Mouse (Mus musculus): Measurements from ENCODE around the gene Gps2. TPM values are rescaled to one million over a fixed set of nuclear protein-coding genes. Genes with fewer than 3 reads are reported as not detected.

The Gps2 gene
- polyA plus RNA-seq, 1 experiment from 2014 or later, result 70.3 TPM

GRCm38 (mm10) chr11:69876867-69877266, 36.8 kb upstream of the Gps2 start:
- 2% methylated on average over 12 of the region's 12 CpGs for WGBS
- Histone ChIP-seq H3K4me3 (ENCODE audit: low read depth, low read length) (0 out of 2 replicates have a peak overlapping the region, but pooled peaks have one; percentile 4), H3K9ac (ENCODE audit: low read depth, low read length) (no peak overlapping the region), H3K4me1 (ENCODE audit: control insufficient read depth, insufficient read depth, low read length) (peaks cover 12% of the 10 kb centered on the region; the same call in 1 of the 2 replicates), H3K36me3 (ENCODE audit: control insufficient read depth, insufficient read depth, low read length) (no peaks in the 10 kb centered on the region), H3K27ac (ENCODE audit: low read length) (no peak overlapping the region), H3K4me2 (ENCODE audit: low read length) (peak overlapping the region; percentile 21; the same call in 1 of the 2 replicates), H3K27me3 (ENCODE audit: control insufficient read depth, insufficient read depth, low read depth, low read length) (peaks cover 4% of the 10 kb centered on the region), H3K9me3 (replicated peaks; ENCODE audit: control insufficient read depth, low read length, poor library complexity, severe bottlenecking) (no peaks in the 10 kb centered on the region)
- no peak for ATAC-seq

GRCm38 (mm10) chr11:69877878-69878277, 35.8 kb upstream of the Gps2 start, which contains the start of gene Tmem95:
Gene Tmem95, minus strand, starts transcription at chr11:69878018.
- no peak within 1 kb of the TSS for H3K9ac ChIP-seq (ENCODE audit: low read depth, low read length)
- H3K4me2 ChIP-seq (ENCODE audit: low read length), result peak within 1 kb of the TSS; percentile 21; the same call in 1 of the 2 replicates
- no peak within 1 kb of the TSS for H3K27ac ChIP-seq (ENCODE audit: low read length)
- peaks cover 12% of the 10 kb centered on the region; the same call in 1 of the 2 replicates for H3K4me1 ChIP-seq (ENCODE audit: control insufficient read depth, insufficient read depth, low read length)
- H3K4me3 ChIP-seq (ENCODE audit: low read depth, low read length), result 0 out of 2 replicates have a peak within 1 kb of the TSS, but pooled peaks have one; percentile 4
- no peaks in the 10 kb centered on the region for H3K36me3 ChIP-seq (ENCODE audit: control insufficient read depth, insufficient read depth, low read length)
- ATAC-seq, result no peak
- 91% methylated on average over 11 of the region's 11 CpGs for WGBS
- H3K9me3 ChIP-seq (replicated peaks; ENCODE audit: control insufficient read depth, low read length, poor library complexity, severe bottlenecking), result no peaks in the 10 kb centered on the region
- H3K27me3 ChIP-seq (ENCODE audit: control insufficient read depth, insufficient read depth, low read depth, low read length), result peaks cover 4% of the 10 kb centered on the region

GRCm38 (mm10) chr11:69878399-69878798, 35.3 kb upstream of the Gps2 start:
- peaks cover 12% of the 10 kb centered on the region; the same call in 1 of the 2 replicates for H3K4me1 ChIP-seq (ENCODE audit: control insufficient read depth, insufficient read depth, low read length)
- WGBS, result 67% methylated on average over 3 of the region's 3 CpGs
- no peaks in the 10 kb centered on the region for H3K9me3 ChIP-seq (replicated peaks; ENCODE audit: control insufficient read depth, low read length, poor library complexity, severe bottlenecking)
- H3K9ac ChIP-seq (ENCODE audit: low read depth, low read length), result no peak overlapping the region
- no peak overlapping the region for H3K4me3 ChIP-seq (ENCODE audit: low read depth, low read length)
- no peaks in the 10 kb centered on the region for H3K36me3 ChIP-seq (ENCODE audit: control insufficient read depth, insufficient read depth, low read length)
- ATAC-seq, result no peak
- H3K27ac ChIP-seq (ENCODE audit: low read length), result no peak overlapping the region
- peaks cover 4% of the 10 kb centered on the region for H3K27me3 ChIP-seq (ENCODE audit: control insufficient read depth, insufficient read depth, low read depth, low read length)
- H3K4me2 ChIP-seq (ENCODE audit: low read length), result no peak overlapping the region

GRCm38 (mm10) chr11:69878952-69879351, 34.7 kb upstream of the Gps2 start:
- peaks cover 12% of the 10 kb centered on the region; the same call in 1 of the 2 replicates for H3K4me1 ChIP-seq (ENCODE audit: control insufficient read depth, insufficient read depth, low read length)
- H3K27me3 ChIP-seq (ENCODE audit: control insufficient read depth, insufficient read depth, low read depth, low read length), result peaks cover 4% of the 10 kb centered on the region
- no peak overlapping the region for H3K4me3 ChIP-seq (ENCODE audit: low read depth, low read length)
- no peak overlapping the region for H3K4me2 ChIP-seq (ENCODE audit: low read length)
- no peak overlapping the region for H3K9ac ChIP-seq (ENCODE audit: low read depth, low read length)
- no peaks in the 10 kb centered on the region for H3K36me3 ChIP-seq (ENCODE audit: control insufficient read depth, insufficient read depth, low read length)
- ATAC-seq, result no peak
- no peak overlapping the region for H3K27ac ChIP-seq (ENCODE audit: low read length)
- no peaks in the 10 kb centered on the region for H3K9me3 ChIP-seq (replicated peaks; ENCODE audit: control insufficient read depth, low read length, poor library complexity, severe bottlenecking)
- WGBS, result 86% methylated on average over 6 of the region's 6 CpGs

GRCm38 (mm10) chr11:69879711-69880110, 34.0 kb upstream of the Gps2 start:
- WGBS, result 64% methylated on average over 15 of the region's 15 CpGs
- H3K36me3 ChIP-seq (ENCODE audit: control insufficient read depth, insufficient read depth, low read length), result no peaks in the 10 kb centered on the region
- no peak for ATAC-seq
- H3K27ac ChIP-seq (ENCODE audit: low read length), result no peak overlapping the region
- H3K9ac ChIP-seq (ENCODE audit: low read depth, low read length), result no peak overlapping the region
- peaks cover 12% of the 10 kb centered on the region; the same call in 1 of the 2 replicates for H3K4me1 ChIP-seq (ENCODE audit: control insufficient read depth, insufficient read depth, low read length)
- H3K4me3 ChIP-seq (ENCODE audit: low read depth, low read length), result no peak overlapping the region
- H3K27me3 ChIP-seq (ENCODE audit: control insufficient read depth, insufficient read depth, low read depth, low read length), result peaks cover 4% of the 10 kb centered on the region
- H3K4me2 ChIP-seq (ENCODE audit: low read length), result peak overlapping the region; percentile 78
- no peaks in the 10 kb centered on the region for H3K9me3 ChIP-seq (replicated peaks; ENCODE audit: control insufficient read depth, low read length, poor library complexity, severe bottlenecking)

GRCm38 (mm10) chr11:69880506-69880852, 33.2 kb upstream of the Gps2 start:
- Histone ChIP-seq H3K27me3 (ENCODE audit: control insufficient read depth, insufficient read depth, low read depth, low read length) (peaks cover 4% of the 10 kb centered on the region), H3K9me3 (replicated peaks; ENCODE audit: control insufficient read depth, low read length, poor library complexity, severe bottlenecking) (no peaks in the 10 kb centered on the region), H3K4me3 (ENCODE audit: low read depth, low read length) (peak overlapping the region; percentile 46), H3K9ac (ENCODE audit: low read depth, low read length) (peak overlapping the region; percentile 51), H3K36me3 (ENCODE audit: control insufficient read depth, insufficient read depth, low read length) (no peaks in the 10 kb centered on the region), H3K4me1 (ENCODE audit: control insufficient read depth, insufficient read depth, low read length) (peaks cover 12% of the 10 kb centered on the region; the same call in 1 of the 2 replicates), H3K4me2 (ENCODE audit: low read length) (peak overlapping the region; percentile 78), H3K27ac (ENCODE audit: low read length) (peak overlapping the region; percentile 43; the same call in 1 of the 2 replicates)
- ATAC-seq, result peak; percentile 56
- WGBS, result under 1% methylated on average over 18 of the region's 18 CpGs

- Histone ChIP-seq H3K4me1 (ENCODE audit: control insufficient read depth, insufficient read depth, low read length) (peaks cover 12% of the 10 kb centered on the region; the same call in 1 of the 2 replicates), H3K27ac (ENCODE audit: low read length) (peak within 1 kb of the TSS; percentile 43), H3K36me3 (ENCODE audit: control insufficient read depth, insufficient read depth, low read length) (no peaks in the 10 kb centered on the region), H3K4me3 (ENCODE audit: low read depth, low read length) (peak within 1 kb of the TSS; percentile 46), H3K9ac (ENCODE audit: low read depth, low read length) (peak within 1 kb of the TSS; percentile 51), H3K4me2 (ENCODE audit: low read length) (peak within 1 kb of the TSS; percentile 78), H3K27me3 (ENCODE audit: control insufficient read depth, insufficient read depth, low read depth, low read length) (peaks cover 4% of the 10 kb centered on the region), H3K9me3 (replicated peaks; ENCODE audit: control insufficient read depth, low read length, poor library complexity, severe bottlenecking) (no peaks in the 10 kb centered on the region)
- WGBS, result 1% methylated on average over 46 of the region's 46 CpGs
- peak; percentile 82 for ATAC-seq
These were observed 32.7 kb upstream of the Gps2 start, which contains the start of gene Kctd11 for GRCm38 (mm10) chr11:69880853-69881603. Gene Kctd11, minus strand, starts transcription at chr11:69881406.

- Histone ChIP-seq H3K27ac (ENCODE audit: low read length) (no peak overlapping the region; the same call in 1 of the 2 replicates), H3K27me3 (ENCODE audit: control insufficient read depth, insufficient read depth, low read depth, low read length) (peaks cover 4% of the 10 kb centered on the region), H3K4me1 (ENCODE audit: control insufficient read depth, insufficient read depth, low read length) (peaks cover 11% of the 10 kb centered on the region; the same call in 1 of the 2 replicates), H3K36me3 (ENCODE audit: control insufficient read depth, insufficient read depth, low read length) (no peaks in the 10 kb centered on the region), H3K4me2 (ENCODE audit: low read length) (peak overlapping the region; percentile 78), H3K4me3 (ENCODE audit: low read depth, low read length) (peak overlapping the region; percentile 46; the same call in 1 of the 2 replicates), H3K9ac (ENCODE audit: low read depth, low read length) (peak overlapping the region; percentile 51; the same call in 1 of the 2 replicates), H3K9me3 (replicated peaks; ENCODE audit: control insufficient read depth, low read length, poor library complexity, severe bottlenecking) (no peaks in the 10 kb centered on the region)
- 59% methylated on average over 21 of the region's 21 CpGs for WGBS
- no peak for ATAC-seq
These were observed 31.7 kb upstream of the Gps2 start for GRCm38 (mm10) chr11:69881787-69882670.

Measured in midbrain, embryonic 16.5 days (tissue).